Mouse (Mus musculus) embryonic fibroblast, embryonic 13.5 days (primary cell): ENCODE data around the gene Fam129a. TPM values are rescaled to one million over a fixed set of nuclear protein-coding genes. Genes with fewer than 3 reads are reported as not detected.

Experiments
- H3K27ac ChIP-seq: 2 replicates; pipeline ENCODE4 v1.5.1; 2012; ENCODE audit warnings: low read length, control low read depth, inconsistent platforms; ENCODE audit not compliant: insufficient read depth
- H3K4me1 ChIP-seq: 2 replicates; pipeline ENCODE4 v1.6.1; 2011; ENCODE audit warnings: low read length; ENCODE audit not compliant: control insufficient read depth, insufficient read depth
- H3K4me3 ChIP-seq: 2 replicates; pipeline ENCODE4 v1.5.1; 2011; ENCODE audit warnings: mild to moderate bottlenecking, control low read depth, low read length; ENCODE audit not compliant: insufficient read depth
- CTCF ChIP-seq: IDR thresholded peaks from 2 replicates; pipeline ENCODE4 v1.5.1; 2011; ENCODE audit warnings: mild to moderate bottlenecking, control low read depth, low read length, moderate library complexity, borderline replicate concordance; ENCODE audit not compliant: insufficient read depth
- POLR2A ChIP-seq: IDR thresholded peaks from 2 replicates; pipeline ENCODE4 v1.6.1; 2011; ENCODE audit warnings: low read depth, mild to moderate bottlenecking, control low read depth, low read length, moderate library complexity
- polyA plus RNA-seq: library from polyadenylated mRNA; stranded (reverse); fragments of >200 nt; gene quantifications from 2 replicates; pipeline ENCODE4 v1.2.4, GENCODE M21; 2011; ENCODE audit warnings: low read depth; ENCODE audit not compliant: missing spikeins, insufficient read length

The Fam129a gene
- polyA plus RNA-seq, 1 experiment: 81.6 TPM

DNA sequence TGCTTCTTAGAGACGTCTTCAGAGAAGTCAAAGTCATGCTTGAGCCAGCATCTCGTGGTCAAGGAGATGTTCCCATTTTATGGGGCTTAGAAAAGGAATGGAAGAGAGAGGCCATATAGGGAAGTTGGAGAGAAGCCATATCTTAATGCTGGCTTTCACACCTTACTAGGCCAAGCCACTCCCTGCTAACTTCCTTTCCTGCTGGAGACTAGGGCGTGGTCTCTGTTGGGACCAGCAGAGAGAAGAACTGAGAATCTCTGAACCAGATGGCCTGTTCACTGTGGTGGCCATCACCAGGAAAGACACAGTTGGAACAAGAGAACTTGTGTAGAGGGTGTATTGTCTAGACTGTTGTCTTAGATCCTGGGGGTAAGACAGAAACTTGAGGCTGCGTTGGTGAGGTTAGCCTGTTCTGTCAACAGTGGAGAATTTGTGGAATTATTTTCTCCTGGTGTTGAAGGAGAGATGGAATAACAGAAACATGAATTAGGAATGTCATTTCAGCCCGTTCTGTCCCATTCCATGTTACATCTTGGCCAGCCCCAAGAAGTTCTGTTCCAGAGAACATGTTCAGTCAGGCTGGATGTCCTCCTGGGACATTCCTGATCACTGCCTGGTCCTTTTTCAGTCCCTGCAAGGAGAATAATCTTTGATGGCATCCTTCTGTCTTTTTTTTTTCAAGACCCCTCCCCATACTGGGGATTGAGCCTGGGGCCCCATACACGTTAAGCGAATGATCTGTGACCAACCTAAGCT lies 90.9 kb downstream of the Fam129a start:
- no peak overlapping the region for H3K4me3 ChIP-seq
- H3K4me1 ChIP-seq: peaks cover 19% of the 10 kb centered on the region
- TF ChIP-seq CTCF (no peak), POLR2A (no peak)
- H3K27ac ChIP-seq: peak overlapping the region; percentile 25

- TF ChIP-seq CTCF (no peak), POLR2A (no peak)
- no peak overlapping the region for H3K4me3 ChIP-seq
- peak overlapping the region; percentile 57 for H3K27ac ChIP-seq
- peaks cover 19% of the 10 kb centered on the region for H3K4me1 ChIP-seq
Measured at GRCm38 (mm10) chr1:151662958-151663357, 92.0 kb downstream of the Fam129a start.

DNA sequence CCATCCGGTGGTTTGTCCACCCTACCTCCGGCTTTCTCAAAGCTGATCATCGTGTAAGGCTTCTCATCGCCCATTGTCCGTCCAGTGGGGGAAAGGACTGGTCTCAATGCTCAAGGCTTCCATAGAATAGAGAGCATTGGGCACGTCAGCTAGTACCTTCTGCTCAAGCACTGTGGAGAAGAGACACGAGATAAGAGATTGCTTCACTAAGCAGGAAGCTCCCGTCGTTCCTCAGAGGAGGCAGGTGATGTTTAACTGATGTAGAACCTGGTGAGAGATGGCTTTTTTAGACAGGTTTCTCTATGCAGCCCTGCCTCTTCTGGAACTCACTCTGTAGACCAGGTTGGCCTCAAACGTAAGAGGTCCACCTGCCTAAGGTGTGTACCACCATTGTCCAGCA lies 93.4 kb downstream of the Fam129a start:
- Histone ChIP-seq H3K4me3 (no peak overlapping the region), H3K4me1 (peaks cover 19% of the 10 kb centered on the region), H3K27ac (no peak overlapping the region)
- TF ChIP-seq POLR2A (no peak), CTCF (no peak)

- H3K4me3 ChIP-seq: no peak overlapping the region
- TF ChIP-seq POLR2A (no peak), CTCF (no peak)
- peaks cover 19% of the 10 kb centered on the region for H3K4me1 ChIP-seq
- no peak overlapping the region for H3K27ac ChIP-seq
Measured at GRCm38 (mm10) chr1:151664837-151665431, 93.9 kb downstream of the Fam129a start.

- no peak overlapping the region for H3K4me3 ChIP-seq
- peaks cover 7% of the 10 kb centered on the region for H3K4me1 ChIP-seq
- TF ChIP-seq CTCF: no peak
- no peak for TF ChIP-seq POLR2A
- H3K27ac ChIP-seq: no peak overlapping the region
Measured at GRCm38 (mm10) chr1:151667351-151668074, 96.5 kb downstream of the Fam129a start.

GRCm38 (mm10) chr1:151670006-151670591 lies 99.1 kb downstream of the Fam129a start:
- peaks cover 3% of the 10 kb centered on the region for H3K4me1 ChIP-seq
- TF ChIP-seq POLR2A (no peak), CTCF (no peak)
- H3K4me3 ChIP-seq: no peak overlapping the region
- no peak overlapping the region for H3K27ac ChIP-seq

DNA sequence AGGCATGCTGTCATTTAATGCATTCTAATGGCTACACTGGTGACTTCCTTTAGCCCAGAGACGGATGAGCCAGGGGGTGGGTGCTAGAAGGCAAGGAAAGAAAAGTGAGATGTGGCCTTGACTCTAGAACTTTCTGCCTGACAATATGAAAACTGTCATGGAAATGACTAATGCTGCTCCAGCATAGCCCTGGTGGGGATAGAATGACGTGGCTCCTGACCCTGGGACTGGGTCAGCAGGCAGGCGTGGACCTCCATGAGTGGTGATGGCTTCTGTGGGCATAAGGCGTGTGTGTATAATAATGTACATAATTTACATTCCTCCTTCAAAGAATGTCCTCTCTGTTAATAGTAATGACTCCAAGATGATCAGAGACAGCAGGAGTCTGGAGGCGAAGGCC lies 104.7 kb downstream of the Fam129a start:
- H3K4me3 ChIP-seq: no peak overlapping the region
- H3K4me1 ChIP-seq: peaks cover 29% of the 10 kb centered on the region
- TF ChIP-seq CTCF (no peak), POLR2A (no peak)
- H3K27ac ChIP-seq: peak overlapping the region; percentile 21; the same call in 1 of the 2 replicates

DNA sequence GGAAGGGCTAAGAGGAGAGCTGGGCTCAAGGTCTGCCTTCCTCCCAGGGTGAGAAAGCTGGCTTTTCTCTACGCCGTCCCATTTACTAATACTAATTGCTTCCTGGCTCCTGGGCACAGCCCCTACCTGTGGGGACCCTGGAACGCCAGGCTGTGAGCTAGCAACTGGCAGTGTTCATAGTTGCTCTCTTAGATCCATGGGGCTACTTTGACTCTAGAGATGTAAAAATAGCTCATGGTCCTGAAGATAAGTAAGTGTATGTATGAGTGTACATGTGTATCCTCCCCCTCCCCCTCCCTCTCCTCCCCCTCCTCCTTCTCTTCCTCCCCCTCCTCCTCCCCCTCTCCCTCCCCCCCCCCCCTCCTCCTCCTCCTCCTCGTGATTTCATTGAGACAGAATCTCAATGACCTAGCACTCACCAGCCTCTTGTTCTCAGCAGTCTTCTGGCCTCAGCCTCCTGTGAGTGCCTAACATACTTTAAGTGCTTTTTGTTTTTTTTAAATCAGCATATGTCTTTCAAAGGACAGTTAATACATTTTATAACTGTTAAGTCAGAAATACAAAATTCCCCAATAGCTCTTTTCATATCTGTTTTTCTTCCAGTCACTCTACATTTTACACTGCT lies 106.3 kb downstream of the Fam129a start:
- TF ChIP-seq POLR2A (no peak), CTCF (no peak)

DNA sequence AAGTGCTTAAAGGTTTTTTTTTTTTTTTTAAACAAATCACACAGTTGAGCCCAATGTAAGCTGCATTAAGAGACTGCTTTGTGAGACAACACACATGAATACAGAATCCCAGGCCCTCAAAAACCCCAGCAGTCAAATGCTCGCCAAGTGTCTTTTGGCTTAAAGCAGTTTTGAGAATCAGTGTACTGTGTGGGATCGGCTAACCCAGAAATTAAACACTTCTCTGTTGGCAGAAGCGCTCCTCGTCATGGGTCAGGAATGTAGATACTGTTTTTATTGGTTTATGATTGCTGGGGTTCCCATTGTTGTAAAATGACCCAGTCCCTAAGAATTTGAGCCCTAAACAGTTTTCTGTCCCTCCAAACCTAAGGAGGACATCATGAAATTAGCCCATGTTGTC lies 107.0 kb downstream of the Fam129a start:
- Histone ChIP-seq H3K4me1 (peaks cover 29% of the 10 kb centered on the region), H3K27ac (peak overlapping the region; percentile 94), H3K4me3 (no peak overlapping the region)
- TF ChIP-seq CTCF: no peak

More for the DNA sequence above, 106.3 kb downstream of the Fam129a start:
- no peak overlapping the region for H3K4me3 ChIP-seq
- peaks cover 29% of the 10 kb centered on the region for H3K4me1 ChIP-seq
- H3K27ac ChIP-seq: peak overlapping the region; percentile 94
